Mouse (Mus musculus) liver, embryonic 13.5 days (tissue): Measurements from ENCODE around the gene Rnf222. TPM values are rescaled to one million over a fixed set of nuclear protein-coding genes. Genes with fewer than 3 reads are reported as not detected.

Source experiments
- ATAC-seq: fragments of 200-750 bp; cut with Nextera tagmentation; 2 replicates; pipeline ENCODE4 v1.8.0; 2017; ENCODE audit warnings: low read depth, mild to moderate bottlenecking, moderate number of reproducible peaks, moderate library complexity
- DNase-seq: peaks from one replicate; pipeline ENCODE4 v3.0.0; 2022
- H3K27ac ChIP-seq: fragments of 300-500 bp; sonication (generic); 2 replicates; pipeline ENCODE4 v1.5.1; 2015; ENCODE audit warnings: moderate library complexity, mild to moderate bottlenecking, inconsistent platforms
- H3K27me3 ChIP-seq: fragments of 300-500 bp; sonication (generic); 2 replicates; pipeline ENCODE4 v1.6.1; 2015; ENCODE audit warnings: mild to moderate bottlenecking, inconsistent platforms
- H3K36me3 ChIP-seq: fragments of 300-500 bp; sonication (generic); 2 replicates; pipeline ENCODE4 v1.6.1; 2015; ENCODE audit warnings: mild to moderate bottlenecking, inconsistent platforms
- H3K4me1 ChIP-seq: fragments of 300-500 bp; sonication (generic); replicated peaks from 2 replicates; pipeline ENCODE4 v1.6.1; 2015; ENCODE audit warnings: inconsistent platforms
- H3K4me2 ChIP-seq: fragments of 300-500 bp; sonication (generic); 2 replicates; pipeline ENCODE4 v1.6.1; 2015; ENCODE audit warnings: inconsistent platforms, mild to moderate bottlenecking, moderate library complexity
- H3K4me3 ChIP-seq: fragments of 300-500 bp; sonication (generic); replicated peaks from 2 replicates; pipeline ENCODE4 v1.5.1; 2015; ENCODE audit warnings: mild to moderate bottlenecking, inconsistent platforms
- H3K9ac ChIP-seq: fragments of 300-500 bp; sonication (generic); 2 replicates; pipeline ENCODE4 v1.6.1; 2015; ENCODE audit warnings: mild to moderate bottlenecking, inconsistent platforms
- H3K9me3 ChIP-seq: fragments of 300-500 bp; sonication (generic); replicated peaks from 2 replicates; pipeline ENCODE4 v1.6.1; 2016; ENCODE audit warnings: inconsistent platforms
- WGBS: fragments of 180-500 bp; shearing (Covaris S2); methylation state at CpG from one replicate; pipeline ENCODE4 v1.1.7; 2015; ENCODE audit not compliant: insufficient replicate concordance; 5-methylcytosine and 5-hydroxymethylcytosine counted together
- polyA plus RNA-seq: library from polyadenylated mRNA; unstranded; fragments of >200 nt; fragmentation: Nextera tagmentation; extraction: Ambion mirVana; gene quantifications from 2 replicates; pipeline ENCODE4 v1.2.1, GENCODE M21; 2015

Rnf222 gene
- polyA plus RNA-seq, 1 experiment from 2014 or later, result 0.09 TPM

DNA sequence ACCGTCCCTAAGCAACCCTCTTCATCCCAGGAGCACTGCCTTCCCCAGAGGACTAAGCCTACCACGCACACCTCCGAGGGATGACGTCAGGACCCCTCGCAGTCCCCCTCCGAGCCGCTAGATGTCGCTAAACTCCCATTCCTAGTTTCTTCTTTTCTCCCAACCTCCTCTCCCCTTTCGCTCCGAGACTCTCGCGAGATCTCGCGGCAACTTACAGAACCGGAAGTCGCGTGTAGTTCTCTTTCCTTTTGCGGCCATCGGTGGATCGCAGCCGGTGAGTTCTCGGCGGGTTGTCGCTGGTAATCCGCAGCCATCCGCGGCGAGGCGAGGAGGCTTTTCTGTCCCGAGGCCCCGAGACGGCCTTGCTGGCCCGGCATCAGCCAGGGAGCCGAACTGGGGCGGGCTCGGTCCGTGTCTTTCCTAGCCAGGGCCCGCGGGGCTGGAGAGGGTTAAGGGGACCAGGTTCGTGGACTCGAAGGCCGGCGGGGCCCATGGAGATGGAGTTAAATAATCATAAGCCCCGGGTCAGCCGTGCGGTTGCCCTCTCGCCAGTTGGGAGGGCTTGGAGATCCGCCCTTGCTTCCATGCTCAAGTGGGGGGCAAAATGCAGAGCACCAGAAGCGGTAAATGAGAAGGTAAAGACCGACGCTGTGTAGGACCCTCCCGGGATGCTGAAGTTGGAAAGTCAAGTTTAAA lies 13.1 kb downstream of the Rnf222 start, which contains the start of gene Rpl26:
TSS of gene Rpl26 (plus strand) at position 233 of the 696 bp plus-strand sequence.
- peak within 1 kb of the TSS; percentile 97 for H3K9ac ChIP-seq
- peak within 1 kb of the TSS; percentile 87 for H3K27ac ChIP-seq
- peak; percentile 95 for DNase-seq
- peaks cover 66% of the 10 kb centered on the region for H3K4me1 ChIP-seq
- H3K27me3 ChIP-seq, result peaks cover 3% of the 10 kb centered on the region; the same call in 1 of the 2 replicates
- peaks cover 42% of the 10 kb centered on the region for H3K36me3 ChIP-seq
- ATAC-seq, result peak; percentile 76
- H3K4me3 ChIP-seq, result peak within 1 kb of the TSS; percentile 95
- H3K4me2 ChIP-seq, result peak within 1 kb of the TSS; percentile 82
- WGBS, result 1% methylated on average over 52 of the region's 52 CpGs
- no peaks in the 10 kb centered on the region for H3K9me3 ChIP-seq

DNA sequence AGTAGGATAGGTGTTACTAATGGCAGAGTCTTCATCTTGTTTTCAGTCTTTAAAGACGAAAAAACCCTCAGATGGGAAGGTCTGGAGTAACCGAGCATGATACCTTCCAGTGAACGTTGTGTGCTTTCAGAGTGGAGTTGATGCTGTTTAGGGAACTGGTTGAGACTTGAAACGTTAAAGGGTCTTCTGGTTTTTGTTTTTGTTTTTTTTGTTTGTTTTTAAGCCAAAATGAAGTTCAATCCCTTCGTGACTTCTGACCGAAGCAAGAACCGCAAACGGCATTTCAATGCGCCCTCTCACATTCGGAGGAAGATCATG lies 13.7 kb downstream of the Rnf222 start:
- under 1% methylated on average over 10 of the region's 10 CpGs for WGBS
- peak overlapping the region; percentile 97 for H3K9ac ChIP-seq
- peaks cover 61% of the 10 kb centered on the region for H3K4me1 ChIP-seq
- no peak for DNase-seq
- ATAC-seq, result no peak
- H3K4me2 ChIP-seq, result peak overlapping the region; percentile 82
- peaks cover 3% of the 10 kb centered on the region; the same call in 1 of the 2 replicates for H3K27me3 ChIP-seq
- H3K4me3 ChIP-seq, result peak overlapping the region; percentile 95
- peak overlapping the region; percentile 87 for H3K27ac ChIP-seq
- no peaks in the 10 kb centered on the region for H3K9me3 ChIP-seq
- H3K36me3 ChIP-seq, result peaks cover 47% of the 10 kb centered on the region

DNA sequence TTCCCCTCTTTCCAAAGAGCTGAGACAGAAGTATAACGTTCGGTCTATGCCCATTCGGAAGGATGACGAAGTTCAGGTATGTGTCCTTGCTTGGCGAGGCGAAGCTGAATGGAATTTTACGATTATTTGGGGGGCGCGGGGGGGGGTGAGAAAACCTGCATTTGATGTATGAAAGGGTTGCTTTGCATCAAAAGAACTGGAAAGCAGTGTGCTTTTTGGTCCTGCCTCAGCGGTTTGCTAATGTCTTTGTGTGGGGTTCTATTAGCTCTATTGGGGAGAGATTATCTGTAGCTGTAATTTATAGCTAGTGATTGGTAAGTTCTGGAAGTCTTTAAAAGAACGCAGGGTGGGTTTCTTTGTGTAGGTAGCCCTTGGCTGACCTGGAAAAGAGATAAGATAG lies 14.0 kb downstream of the Rnf222 start:
- H3K4me3 ChIP-seq, result peak overlapping the region; percentile 95
- peaks cover 47% of the 10 kb centered on the region for H3K36me3 ChIP-seq
- WGBS, result under 1% methylated on average over 11 of the region's 11 CpGs
- H3K4me1 ChIP-seq, result peaks cover 58% of the 10 kb centered on the region
- H3K9me3 ChIP-seq, result no peaks in the 10 kb centered on the region
- DNase-seq (no peak), ATAC-seq (no peak)
- peak overlapping the region; percentile 97 for H3K9ac ChIP-seq
- H3K4me2 ChIP-seq, result peak overlapping the region; percentile 82
- peak overlapping the region; percentile 87 for H3K27ac ChIP-seq
- peaks cover 3% of the 10 kb centered on the region; the same call in 1 of the 2 replicates for H3K27me3 ChIP-seq

DNA sequence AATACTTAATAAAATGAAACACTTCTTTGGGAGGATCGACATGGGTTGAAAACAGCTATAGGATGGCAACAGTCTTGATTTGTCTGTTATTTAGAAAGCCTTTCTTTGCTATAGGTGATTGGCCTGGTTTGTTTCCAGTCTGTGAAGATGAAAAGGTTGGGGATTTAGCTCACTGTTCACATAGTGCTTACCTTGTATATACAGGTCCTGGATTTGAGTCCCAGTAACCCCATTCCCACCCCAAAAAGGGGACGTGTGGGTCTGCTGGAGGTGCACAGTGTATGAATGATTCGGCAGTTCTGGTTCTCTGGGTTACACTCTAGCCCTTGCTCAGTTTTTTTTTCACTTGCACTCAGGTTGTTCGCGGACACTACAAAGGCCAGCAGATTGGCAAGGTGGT lies 14.5 kb downstream of the Rnf222 start:
- H3K27ac ChIP-seq, result peak overlapping the region; percentile 87
- 59% methylated on average over 5 of the region's 5 CpGs for WGBS
- no peaks in the 10 kb centered on the region for H3K9me3 ChIP-seq
- H3K4me1 ChIP-seq, result peaks cover 53% of the 10 kb centered on the region
- no peak for DNase-seq
- peaks cover 47% of the 10 kb centered on the region for H3K36me3 ChIP-seq
- ATAC-seq, result no peak
- peaks cover 3% of the 10 kb centered on the region; the same call in 1 of the 2 replicates for H3K27me3 ChIP-seq
- peak overlapping the region; percentile 95 for H3K4me3 ChIP-seq
- peak overlapping the region; percentile 97 for H3K9ac ChIP-seq
- H3K4me2 ChIP-seq, result peak overlapping the region; percentile 82

DNA sequence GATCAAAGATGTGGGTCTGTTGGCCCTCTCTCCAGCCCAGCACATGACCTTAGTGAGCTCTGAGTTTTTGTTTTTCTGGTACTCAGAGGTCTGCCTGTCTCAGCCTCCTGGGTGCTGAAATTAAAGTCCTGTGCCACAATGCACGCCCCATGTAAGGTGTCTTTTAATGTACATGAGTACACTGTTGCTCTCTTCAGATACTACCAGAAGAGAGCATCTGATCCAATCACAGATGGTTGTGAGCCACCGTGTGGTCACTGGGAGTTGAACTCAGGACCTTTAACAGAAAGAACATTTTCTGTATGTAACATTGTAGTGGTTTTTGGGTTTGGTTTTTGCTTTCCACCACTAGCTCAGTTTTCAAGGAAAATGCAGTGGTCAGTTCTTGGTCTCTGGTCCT lies 15.4 kb downstream of the Rnf222 start:
- Histone ChIP-seq H3K27ac (peak overlapping the region; percentile 4; the same call in 1 of the 2 replicates), H3K4me2 (peak overlapping the region; percentile 11; the same call in 1 of the 2 replicates), H3K9me3 (no peaks in the 10 kb centered on the region), H3K9ac (0 out of 2 replicates have a peak overlapping the region, but pooled peaks have one; percentile 4), H3K27me3 (peaks cover 3% of the 10 kb centered on the region; the same call in 1 of the 2 replicates), H3K4me3 (peak overlapping the region; percentile 95), H3K36me3 (peaks cover 47% of the 10 kb centered on the region), H3K4me1 (peaks cover 44% of the 10 kb centered on the region)
- DNase-seq (no peak), ATAC-seq (no peak)
- 71% methylated on average over 2 of the region's 2 CpGs for WGBS

DNA sequence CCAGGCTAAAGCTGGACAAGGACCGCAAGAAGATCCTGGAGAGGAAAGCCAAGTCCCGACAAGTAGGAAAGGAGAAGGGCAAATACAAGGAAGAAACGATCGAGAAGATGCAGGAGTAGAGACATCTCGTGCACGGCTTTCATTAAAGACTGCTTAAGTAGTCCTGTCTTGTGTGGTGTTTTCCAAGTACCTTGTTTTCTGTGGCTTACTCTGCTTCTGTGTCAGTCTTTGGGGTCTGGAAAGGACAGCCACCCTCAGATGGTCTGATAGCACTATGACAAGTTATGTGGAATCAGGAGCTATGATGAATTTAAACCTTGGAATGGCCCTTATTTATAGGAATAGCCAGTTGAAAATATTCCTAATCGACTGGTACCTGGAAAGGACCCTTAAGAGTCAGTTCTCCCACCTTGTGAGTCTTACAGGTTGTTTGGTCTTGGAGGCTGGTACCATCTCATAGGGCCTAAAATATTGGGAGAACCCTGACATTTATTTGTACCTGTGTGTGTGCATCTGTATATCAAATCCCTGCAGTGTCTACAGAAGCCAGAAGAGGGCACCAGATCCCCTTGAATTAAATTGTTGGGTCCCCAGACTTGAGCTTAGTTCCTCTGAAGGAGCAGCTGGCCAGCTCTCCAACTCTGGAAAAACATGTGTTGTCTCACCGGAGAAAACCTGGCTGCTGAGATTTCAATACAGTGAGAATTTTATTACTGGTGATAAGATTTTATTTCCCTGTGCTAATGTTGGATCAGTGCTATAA lies 16.2 kb downstream of the Rnf222 start:
- WGBS, result 83% methylated on average over 8 of the region's 8 CpGs
- Histone ChIP-seq H3K4me3 (no peak overlapping the region), H3K9me3 (no peaks in the 10 kb centered on the region), H3K36me3 (peaks cover 47% of the 10 kb centered on the region), H3K4me2 (no peak overlapping the region), H3K4me1 (peaks cover 36% of the 10 kb centered on the region), H3K9ac (no peak overlapping the region), H3K27me3 (peaks cover 3% of the 10 kb centered on the region; the same call in 1 of the 2 replicates), H3K27ac (no peak overlapping the region)
- ATAC-seq (no peak), DNase-seq (peak; percentile 48)

DNA sequence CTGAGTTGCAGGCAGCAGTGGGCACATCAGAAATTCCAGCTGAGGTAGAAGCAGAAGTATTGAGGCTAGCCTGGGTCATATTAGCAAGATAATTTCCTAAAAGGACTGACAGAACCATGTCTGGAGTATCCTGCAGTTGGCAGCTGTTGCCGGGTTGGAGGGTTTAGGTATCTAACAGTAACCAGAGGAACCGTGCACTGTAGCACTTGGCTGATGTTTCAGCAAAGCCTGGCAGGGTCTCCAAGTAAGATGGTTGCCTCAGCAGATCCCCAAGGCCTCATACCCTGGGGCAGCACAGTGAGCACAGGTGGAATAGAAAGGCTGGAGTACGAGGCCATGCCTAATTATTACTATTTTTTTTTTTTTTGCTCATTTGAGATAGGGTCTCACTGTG lies 16.8 kb downstream of the Rnf222 start:
- Histone ChIP-seq H3K27ac (no peak overlapping the region), H3K4me2 (no peak overlapping the region), H3K36me3 (peaks cover 47% of the 10 kb centered on the region), H3K9ac (no peak overlapping the region), H3K9me3 (no peaks in the 10 kb centered on the region), H3K4me3 (no peak overlapping the region), H3K4me1 (peaks cover 30% of the 10 kb centered on the region), H3K27me3 (peaks cover under 1% of the 10 kb centered on the region; the same call in 1 of the 2 replicates)
- no peak for ATAC-seq
- no peak for DNase-seq
- 72% methylated on average over 3 of the region's 3 CpGs for WGBS

DNA sequence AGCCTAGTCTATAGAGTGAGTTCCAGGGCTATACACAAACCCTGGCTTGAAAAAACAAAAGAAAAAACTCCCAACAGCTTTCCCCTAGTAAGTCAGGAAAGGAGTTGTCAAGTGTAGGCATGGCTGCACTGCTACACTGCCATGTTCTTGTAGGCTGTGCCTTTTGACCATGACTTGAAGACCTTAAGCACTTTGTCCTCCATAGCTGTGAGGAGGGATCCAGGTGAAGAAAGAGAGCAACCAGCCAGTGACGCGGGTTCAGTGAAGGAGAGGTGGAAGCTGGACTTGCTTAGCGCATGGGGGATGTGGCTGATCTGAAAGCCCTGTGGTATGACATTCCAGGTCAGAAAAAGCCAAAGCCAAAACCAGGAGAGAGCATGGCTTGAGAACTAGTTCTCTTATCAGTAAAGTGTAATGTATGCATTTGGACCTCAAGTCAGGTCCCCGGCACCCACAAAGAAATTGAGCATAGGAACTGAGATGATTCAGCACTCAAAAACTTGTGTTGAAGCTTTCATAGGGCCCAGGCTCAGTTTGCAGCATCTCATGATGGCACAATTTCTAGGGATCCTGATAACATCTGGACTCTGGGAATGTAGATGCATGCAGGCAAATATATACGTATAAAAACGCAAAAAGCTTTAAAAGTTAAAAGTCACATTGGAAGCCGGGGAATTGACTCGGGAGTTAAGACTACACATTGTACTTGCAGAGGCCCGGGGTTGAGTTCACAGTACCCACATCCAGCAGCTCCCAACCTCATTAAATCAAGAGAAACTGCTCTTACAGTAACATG lies 17.5 kb downstream of the Rnf222 start:
- Histone ChIP-seq H3K4me2 (no peak overlapping the region), H3K4me1 (peaks cover 24% of the 10 kb centered on the region), H3K9ac (no peak overlapping the region), H3K36me3 (peaks cover 47% of the 10 kb centered on the region), H3K9me3 (no peaks in the 10 kb centered on the region), H3K27me3 (no peaks in the 10 kb centered on the region), H3K4me3 (no peak overlapping the region), H3K27ac (peak overlapping the region; percentile 45)
- DNase-seq (no peak), ATAC-seq (no peak)
- WGBS, result 79% methylated on average over 9 of the region's 9 CpGs

DNA sequence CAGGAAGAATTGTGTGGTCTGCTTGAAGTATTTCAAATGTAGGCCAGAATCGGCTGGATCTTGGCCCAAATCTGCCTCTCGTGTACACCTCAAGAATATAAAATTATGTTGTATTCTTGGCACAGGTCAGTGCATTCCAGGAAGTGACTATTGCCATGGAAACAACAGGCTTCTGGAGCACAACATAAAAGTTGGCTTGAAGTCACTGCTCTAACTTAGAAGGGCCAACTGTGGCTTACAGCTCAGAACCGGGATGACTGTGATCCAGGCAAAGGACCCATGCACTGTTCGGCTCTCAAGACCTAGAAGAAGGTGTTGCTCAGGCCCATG lies 18.1 kb downstream of the Rnf222 start:
- Histone ChIP-seq H3K4me1 (peaks cover 23% of the 10 kb centered on the region), H3K9ac (no peak overlapping the region), H3K36me3 (peaks cover 47% of the 10 kb centered on the region), H3K27me3 (peaks cover 5% of the 10 kb centered on the region), H3K4me2 (no peak overlapping the region), H3K9me3 (no peaks in the 10 kb centered on the region), H3K4me3 (no peak overlapping the region), H3K27ac (0 out of 2 replicates have a peak overlapping the region, but pooled peaks have one; percentile 45)
- ATAC-seq (no peak), DNase-seq (no peak)
- WGBS, result 67% methylated on average over 4 of the region's 4 CpGs

DNA sequence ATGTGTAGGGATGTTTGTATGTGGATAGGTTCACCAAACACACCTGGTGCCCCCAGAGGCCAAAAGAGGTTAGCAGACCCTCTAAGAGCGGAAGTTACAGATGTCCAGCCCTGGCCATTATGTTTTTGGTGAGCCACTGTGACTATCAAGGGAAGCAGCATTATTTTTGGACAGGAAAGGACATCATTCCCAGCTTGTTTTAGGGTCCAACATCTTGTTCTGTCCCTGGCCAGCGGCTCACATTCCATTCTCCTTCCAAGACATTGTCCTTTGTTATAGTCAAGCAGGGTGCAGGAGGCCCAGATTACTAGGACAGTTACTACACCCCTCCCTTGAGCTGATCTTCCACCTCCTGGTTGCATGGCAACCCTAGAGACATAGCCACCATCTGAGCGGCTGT lies 18.9 kb downstream of the Rnf222 start:
- Histone ChIP-seq H3K36me3 (peaks cover 47% of the 10 kb centered on the region), H3K27me3 (peaks cover 13% of the 10 kb centered on the region), H3K27ac (no peak overlapping the region), H3K4me2 (no peak overlapping the region), H3K4me3 (no peak overlapping the region), H3K9me3 (no peaks in the 10 kb centered on the region), H3K9ac (no peak overlapping the region), H3K4me1 (peaks cover 23% of the 10 kb centered on the region)
- 67% methylated on average over 3 of the region's 3 CpGs for WGBS
- ATAC-seq (no peak), DNase-seq (no peak)
